Mouse (Mus musculus): Measurements from ENCODE around the gene Mitd1. TPM values are rescaled to one million over a fixed set of nuclear protein-coding genes. Genes with fewer than 3 reads are reported as not detected.

Gene Mitd1
- polyA plus RNA-seq (2016; fragmentation: Nextera tagmentation; extraction: Ambion mirVana): 24.3 TPM in 2 replicates

DNA sequence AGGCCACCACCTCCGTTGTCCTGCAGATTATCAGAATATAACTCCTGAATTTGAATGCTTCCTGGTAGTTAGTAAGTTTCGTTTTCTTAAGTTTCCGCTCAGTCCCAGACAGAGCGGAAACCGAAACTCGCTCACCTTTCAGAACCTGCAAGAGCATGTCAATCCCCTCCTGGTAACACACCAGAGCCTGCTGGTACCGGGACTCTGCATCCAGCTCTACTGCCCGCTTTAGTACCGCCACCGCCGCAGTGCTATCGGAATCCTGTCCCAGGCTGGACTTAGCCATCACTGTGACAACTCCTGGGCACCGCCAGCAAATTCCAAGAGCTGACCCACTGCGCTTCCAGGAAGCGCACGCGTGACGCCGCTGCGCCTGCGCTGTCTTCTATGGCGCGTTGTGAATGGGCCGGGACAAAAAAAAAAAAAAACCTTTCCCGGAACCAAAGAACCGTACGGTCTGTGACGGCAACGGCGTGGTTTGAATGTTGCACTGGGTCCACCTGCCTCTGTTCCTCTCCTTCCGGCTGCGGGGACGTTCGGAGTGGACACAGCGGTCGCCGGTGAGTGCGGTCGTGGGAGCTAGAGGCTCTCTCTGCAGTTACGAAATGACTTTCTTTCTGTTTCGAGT is at the start of gene Mitd1, which contains the start of gene Mrpl30:
Gene Mitd1 (minus strand): TSS at position 387 of the 628 bp plus-strand sequence.
Gene Mrpl30 (plus strand): TSS at position 453 of the 628 bp plus-strand sequence.
- Histone ChIP-seq H3K4me1 (replicated peaks) (peaks cover 18% of the 10 kb centered on the region), H3K27ac (peak within 1 kb of the TSS; percentile 73), H3K9me3 (no peaks in the 10 kb centered on the region), H3K4me3 (replicated peaks) (peak within 1 kb of the TSS; percentile 72), H3K27me3 (no peaks in the 10 kb centered on the region), H3K36me3 (peaks cover 15% of the 10 kb centered on the region), H3K9ac (replicated peaks) (peak within 1 kb of the TSS; percentile 71), H3K4me2 (peak within 1 kb of the TSS; percentile 87)
- peak; percentile 86 for ATAC-seq (ENCODE audit: insufficient number of reproducible peaks, insufficient read depth, low FRiP score, low TSS enrichment, low read depth)
- under 1% methylated on average over 41 of the region's 41 CpGs for WGBS

DNA sequence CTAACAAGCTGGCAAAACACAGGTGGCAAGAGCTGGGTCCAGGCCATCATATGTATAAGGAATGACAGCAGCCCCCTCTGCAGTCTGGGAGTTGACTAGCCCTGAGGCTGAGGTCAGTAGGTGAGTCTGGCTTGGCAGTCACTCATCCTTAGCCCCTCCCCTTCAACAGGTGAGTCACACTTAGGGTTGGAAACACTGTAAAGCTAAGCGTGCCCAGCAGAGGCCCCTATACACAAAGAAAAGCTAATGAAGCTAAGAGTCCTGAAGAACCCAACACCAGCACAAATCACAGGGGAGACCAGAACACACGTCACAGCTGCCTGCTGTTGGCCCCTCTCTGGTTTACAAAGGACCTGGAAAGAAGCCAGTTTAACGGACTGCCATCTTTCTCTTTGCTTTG is 41.6 kb upstream of the Mitd1 start:
- Histone ChIP-seq H3K36me3 (no peaks in the 10 kb centered on the region), H3K4me1 (replicated peaks) (no peaks in the 10 kb centered on the region), H3K9me3 (no peaks in the 10 kb centered on the region), H3K4me3 (replicated peaks) (no peak overlapping the region), H3K4me2 (no peak overlapping the region), H3K9ac (replicated peaks) (no peak overlapping the region), H3K27ac (no peak overlapping the region), H3K27me3 (no peaks in the 10 kb centered on the region)
- ATAC-seq (ENCODE audit: insufficient number of reproducible peaks, insufficient read depth, low FRiP score, low TSS enrichment, low read depth): no peak
- 18% methylated on average over 3 of the region's 3 CpGs for WGBS

DNA sequence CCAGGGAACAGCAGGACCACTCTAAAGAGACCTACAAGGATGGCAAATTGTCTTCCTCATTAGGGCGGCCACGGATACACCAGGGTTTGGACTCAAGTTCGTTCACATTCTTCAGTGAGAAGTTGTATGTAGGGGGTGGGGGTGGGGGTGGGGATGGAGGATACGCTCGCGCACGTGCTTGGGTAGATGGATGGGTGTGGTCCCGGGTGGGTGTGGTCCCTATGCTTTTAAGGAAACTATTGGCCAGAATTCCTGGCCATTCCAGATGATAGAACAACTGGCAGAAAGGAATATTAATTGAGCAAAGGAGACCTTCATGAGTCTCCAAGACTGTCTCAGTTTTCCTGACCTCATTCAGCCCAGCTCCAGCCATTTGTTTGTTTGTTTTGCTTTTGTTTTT is 35.8 kb upstream of the Mitd1 start:
- Histone ChIP-seq H3K4me1 (replicated peaks) (no peaks in the 10 kb centered on the region), H3K27me3 (no peaks in the 10 kb centered on the region), H3K4me2 (no peak overlapping the region), H3K4me3 (replicated peaks) (no peak overlapping the region), H3K36me3 (no peaks in the 10 kb centered on the region), H3K27ac (no peak overlapping the region), H3K9ac (replicated peaks) (no peak overlapping the region), H3K9me3 (no peaks in the 10 kb centered on the region)
- no peak for ATAC-seq (ENCODE audit: insufficient number of reproducible peaks, insufficient read depth, low FRiP score, low TSS enrichment, low read depth)
- WGBS: 78% methylated on average over 8 of the region's 8 CpGs

DNA sequence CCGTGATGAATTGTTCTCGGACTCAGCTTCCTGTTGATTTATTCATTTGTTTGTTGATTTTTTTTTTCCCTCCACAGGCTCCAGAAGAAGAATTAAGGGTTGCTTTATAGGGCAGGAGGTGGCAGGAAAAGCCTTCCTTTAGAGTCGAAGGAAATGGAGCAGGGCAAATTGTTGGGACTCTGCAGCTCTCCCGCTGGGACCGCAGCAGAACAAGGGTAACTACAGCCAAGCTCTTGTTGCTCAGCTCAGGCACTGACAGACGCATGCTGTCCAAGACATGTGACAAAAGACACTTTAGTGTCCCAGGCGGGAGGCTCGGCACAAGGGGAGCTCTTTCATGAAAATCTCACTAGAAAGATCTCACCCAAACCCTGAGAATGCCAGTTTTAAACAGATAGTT is 32.3 kb upstream of the Mitd1 start:
- Histone ChIP-seq H3K4me3 (replicated peaks) (no peak overlapping the region), H3K27me3 (no peaks in the 10 kb centered on the region), H3K36me3 (no peaks in the 10 kb centered on the region), H3K27ac (no peak overlapping the region), H3K4me2 (no peak overlapping the region), H3K9me3 (no peaks in the 10 kb centered on the region), H3K4me1 (replicated peaks) (no peaks in the 10 kb centered on the region), H3K9ac (replicated peaks) (no peak overlapping the region)
- 52% methylated on average over 8 of the region's 8 CpGs for WGBS
- no peak for ATAC-seq (ENCODE audit: insufficient number of reproducible peaks, insufficient read depth, low FRiP score, low TSS enrichment, low read depth)

DNA sequence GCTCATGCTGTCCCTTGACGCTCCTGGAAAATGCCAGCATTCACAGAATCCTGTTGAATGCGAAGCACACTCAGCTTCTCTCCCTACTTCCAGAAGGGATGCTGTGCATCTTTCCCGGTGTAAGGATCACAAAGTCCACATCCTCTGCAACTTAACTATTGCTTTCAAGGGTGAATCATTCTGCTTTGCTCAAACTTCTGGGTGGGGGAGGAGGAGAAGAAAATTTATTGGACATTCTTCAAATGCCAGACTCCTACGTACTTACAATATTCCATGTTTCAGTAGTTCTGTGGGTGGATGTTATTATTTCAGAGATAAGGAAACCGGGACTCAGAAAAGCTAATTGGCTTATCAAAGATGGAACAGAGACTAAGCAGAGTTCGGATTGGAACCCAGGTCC is 27.9 kb upstream of the Mitd1 start:
- no peak overlapping the region for H3K4me3 ChIP-seq (replicated peaks)
- 74% methylated on average over 6 of the region's 6 CpGs for WGBS
- H3K9me3 ChIP-seq: no peaks in the 10 kb centered on the region
- no peaks in the 10 kb centered on the region for H3K36me3 ChIP-seq
- no peak overlapping the region for H3K27ac ChIP-seq
- H3K4me1 ChIP-seq (replicated peaks): no peaks in the 10 kb centered on the region
- no peak overlapping the region for H3K9ac ChIP-seq (replicated peaks)
- H3K4me2 ChIP-seq: no peak overlapping the region
- ATAC-seq (ENCODE audit: insufficient number of reproducible peaks, insufficient read depth, low FRiP score, low TSS enrichment, low read depth): no peak
- H3K27me3 ChIP-seq: 0 out of 2 replicates have a peak, but pooled peaks cover 3% of the 10 kb centered on the region

DNA sequence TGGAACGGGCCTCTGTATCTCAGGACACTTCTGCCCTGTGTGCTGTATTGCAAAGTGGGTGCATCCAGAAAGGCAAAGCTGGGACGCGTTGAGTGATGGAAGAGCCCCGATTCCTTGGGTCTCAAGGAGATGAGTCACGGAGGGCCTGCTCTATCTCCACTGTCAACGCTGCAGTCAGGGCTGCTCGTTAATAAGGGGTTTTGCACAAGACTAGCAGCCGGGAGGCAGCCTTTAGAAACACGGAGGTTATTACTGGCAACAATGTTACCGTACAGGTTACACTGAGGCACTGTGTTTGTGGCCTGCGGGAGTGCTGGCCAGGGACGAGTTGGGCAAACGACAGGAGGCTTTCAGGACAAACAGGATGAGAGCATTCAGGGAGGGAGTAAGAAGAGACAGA is 27.5 kb upstream of the Mitd1 start:
- H3K36me3 ChIP-seq: no peaks in the 10 kb centered on the region
- no peaks in the 10 kb centered on the region for H3K4me1 ChIP-seq (replicated peaks)
- H3K4me3 ChIP-seq (replicated peaks): no peak overlapping the region
- no peak for ATAC-seq (ENCODE audit: insufficient number of reproducible peaks, insufficient read depth, low FRiP score, low TSS enrichment, low read depth)
- no peak overlapping the region for H3K27ac ChIP-seq
- no peaks in the 10 kb centered on the region for H3K9me3 ChIP-seq
- H3K9ac ChIP-seq (replicated peaks): no peak overlapping the region
- 0 out of 2 replicates have a peak, but pooled peaks cover 3% of the 10 kb centered on the region for H3K27me3 ChIP-seq
- 58% methylated on average over 13 of the region's 13 CpGs for WGBS
- no peak overlapping the region for H3K4me2 ChIP-seq

DNA sequence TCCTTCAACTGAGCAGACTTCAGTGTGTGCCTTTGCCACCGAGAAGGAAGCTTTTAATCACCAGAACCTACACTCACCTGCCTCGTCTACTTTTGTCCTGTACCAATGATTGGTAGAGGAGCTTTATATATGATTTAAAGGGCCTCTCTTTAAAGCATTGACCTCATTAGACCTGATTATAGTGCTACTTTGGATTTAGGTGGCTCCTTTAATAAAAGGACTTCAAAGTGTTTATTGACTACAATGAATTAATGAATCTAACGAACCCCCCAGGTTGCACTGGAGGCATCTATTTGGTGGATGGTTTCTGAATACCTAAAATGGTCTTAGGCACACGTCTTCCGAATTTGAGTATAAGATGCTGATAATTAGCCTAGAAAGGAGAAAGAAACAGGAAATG is 26.2 kb upstream of the Mitd1 start, which contains the start of gene Lyg2:
Gene Lyg2 (minus strand): TSS at position 101 of the 400 bp plus-strand sequence.
- Histone ChIP-seq H3K4me1 (replicated peaks) (no peaks in the 10 kb centered on the region), H3K9me3 (no peaks in the 10 kb centered on the region), H3K36me3 (no peaks in the 10 kb centered on the region), H3K27ac (no peak within 1 kb of the TSS), H3K9ac (replicated peaks) (no peak within 1 kb of the TSS), H3K4me3 (replicated peaks) (no peak within 1 kb of the TSS), H3K27me3 (0 out of 2 replicates have a peak, but pooled peaks cover 3% of the 10 kb centered on the region), H3K4me2 (no peak within 1 kb of the TSS)
- ATAC-seq (ENCODE audit: insufficient number of reproducible peaks, insufficient read depth, low FRiP score, low TSS enrichment, low read depth): no peak
- 54% methylated on average over 5 of the region's 5 CpGs for WGBS

DNA sequence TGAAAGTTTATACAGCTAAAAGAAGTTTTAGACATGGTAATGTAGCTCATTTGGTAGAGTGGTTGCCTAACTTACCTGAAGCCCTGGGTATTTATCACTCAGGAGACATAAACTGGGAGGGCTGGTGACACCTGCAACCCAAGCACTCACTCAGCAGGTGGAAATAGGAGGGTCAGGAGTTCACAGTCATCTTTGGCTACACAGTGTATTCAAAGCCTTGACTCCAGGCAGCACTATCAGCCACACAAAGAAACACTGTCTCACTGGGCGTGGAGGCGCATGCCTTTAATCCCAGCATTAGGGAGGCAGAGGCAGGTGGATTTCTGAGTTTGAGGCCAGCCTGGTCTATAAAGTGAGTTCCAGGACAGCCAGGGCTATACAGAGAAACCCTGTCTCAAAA is 22.5 kb upstream of the Mitd1 start:
- H3K4me1 ChIP-seq (replicated peaks): no peaks in the 10 kb centered on the region
- H3K9me3 ChIP-seq: no peaks in the 10 kb centered on the region
- H3K9ac ChIP-seq (replicated peaks): no peak overlapping the region
- no peak for ATAC-seq (ENCODE audit: insufficient number of reproducible peaks, insufficient read depth, low FRiP score, low TSS enrichment, low read depth)
- 0 out of 2 replicates have a peak, but pooled peaks cover 3% of the 10 kb centered on the region for H3K27me3 ChIP-seq
- H3K36me3 ChIP-seq: no peaks in the 10 kb centered on the region
- H3K4me2 ChIP-seq: no peak overlapping the region
- no peak overlapping the region for H3K4me3 ChIP-seq (replicated peaks)
- no peak overlapping the region for H3K27ac ChIP-seq
- 84% methylated on average over 2 of the region's 2 CpGs for WGBS

DNA sequence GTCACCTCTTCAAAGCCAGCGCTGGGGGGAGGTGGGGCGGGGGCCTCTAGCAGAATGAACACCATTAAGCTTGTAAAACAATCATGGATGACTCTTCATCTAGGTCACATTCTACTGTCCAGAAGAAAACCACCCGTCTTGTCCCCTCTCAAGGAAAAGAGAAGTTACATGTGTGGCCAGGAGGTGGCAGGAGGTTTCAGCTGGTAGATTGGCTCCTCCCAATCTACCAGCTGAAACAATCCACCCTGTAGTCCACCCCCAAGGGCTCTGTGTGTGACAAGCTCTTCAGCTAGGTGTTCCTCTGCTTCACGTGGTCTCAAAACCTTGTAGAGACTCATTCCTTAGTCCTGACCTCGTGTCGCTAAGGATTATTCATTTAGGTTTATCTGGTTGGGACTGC is 13.0 kb upstream of the Mitd1 start:
- ATAC-seq (ENCODE audit: insufficient number of reproducible peaks, insufficient read depth, low FRiP score, low TSS enrichment, low read depth): 0 out of 2 replicates have a peak, but pooled peaks have one; percentile 20
- WGBS: 39% methylated on average over 6 of the region's 6 CpGs
- no peaks in the 10 kb centered on the region for H3K4me1 ChIP-seq (replicated peaks)

DNA sequence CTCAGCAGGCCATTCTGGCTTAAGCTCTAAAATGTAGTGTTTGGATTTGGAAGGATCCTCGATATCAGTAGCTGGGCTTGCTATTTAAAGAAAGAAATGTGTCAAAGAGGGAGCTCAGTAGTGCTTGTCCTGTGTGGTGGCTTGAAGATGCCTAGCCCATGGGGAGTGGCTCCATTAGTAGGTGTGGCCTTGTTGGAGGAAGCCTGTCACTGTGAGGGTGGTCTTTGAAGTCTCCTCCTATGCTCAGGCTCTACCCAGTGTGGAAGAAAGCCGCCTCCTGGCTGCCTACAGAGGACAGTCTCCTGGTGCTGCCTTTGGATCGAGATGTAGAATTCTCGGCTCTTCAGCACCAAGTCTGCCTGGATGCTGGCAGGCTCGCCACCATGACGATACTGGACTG is 10.1 kb upstream of the Mitd1 start:
- Histone ChIP-seq H3K4me3 (replicated peaks) (no peak overlapping the region), H3K4me2 (no peak overlapping the region), H3K27ac (no peak overlapping the region), H3K9ac (replicated peaks) (no peak overlapping the region), H3K4me1 (replicated peaks) (no peaks in the 10 kb centered on the region), H3K27me3 (no peaks in the 10 kb centered on the region), H3K36me3 (peaks cover 51% of the 10 kb centered on the region), H3K9me3 (no peaks in the 10 kb centered on the region)
- WGBS: 47% methylated on average over 6 of the region's 6 CpGs
- no peak for ATAC-seq (ENCODE audit: insufficient number of reproducible peaks, insufficient read depth, low FRiP score, low TSS enrichment, low read depth)

More for the DNA sequence above, 13.0 kb upstream of the Mitd1 start:
- Histone ChIP-seq H3K9ac (replicated peaks) (no peak overlapping the region), H3K27ac (no peak overlapping the region), H3K4me3 (replicated peaks) (no peak overlapping the region), H3K9me3 (no peaks in the 10 kb centered on the region), H3K36me3 (peaks cover 23% of the 10 kb centered on the region), H3K4me2 (no peak overlapping the region), H3K27me3 (no peaks in the 10 kb centered on the region)

DNA sequence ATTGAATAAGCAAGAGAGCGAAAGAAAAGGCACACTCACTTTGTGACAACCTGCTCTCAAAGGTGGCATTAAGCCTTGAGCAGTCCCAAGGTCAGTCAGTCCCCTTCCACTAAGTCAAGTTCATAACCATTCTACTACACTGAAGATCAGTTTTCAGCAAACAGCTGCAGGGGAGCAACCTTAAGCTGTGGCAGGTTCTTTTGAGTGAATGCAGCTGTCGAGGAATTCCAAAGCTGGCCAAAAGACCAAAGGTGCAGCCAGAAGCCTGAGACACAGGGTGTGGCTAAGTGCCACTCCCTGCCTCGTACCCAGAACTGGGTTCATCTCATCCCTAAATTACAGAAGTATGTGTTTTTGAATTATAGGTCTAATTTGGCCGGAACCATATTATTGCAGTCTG is 9.6 kb upstream of the Mitd1 start:
- Histone ChIP-seq H3K27ac (no peak overlapping the region), H3K9me3 (no peaks in the 10 kb centered on the region), H3K27me3 (no peaks in the 10 kb centered on the region), H3K4me1 (replicated peaks) (no peaks in the 10 kb centered on the region), H3K36me3 (peaks cover 56% of the 10 kb centered on the region), H3K9ac (replicated peaks) (no peak overlapping the region), H3K4me2 (no peak overlapping the region), H3K4me3 (replicated peaks) (no peak overlapping the region)
- WGBS: 75% methylated on average over 4 of the region's 4 CpGs
- no peak for ATAC-seq (ENCODE audit: insufficient number of reproducible peaks, insufficient read depth, low FRiP score, low TSS enrichment, low read depth)

DNA sequence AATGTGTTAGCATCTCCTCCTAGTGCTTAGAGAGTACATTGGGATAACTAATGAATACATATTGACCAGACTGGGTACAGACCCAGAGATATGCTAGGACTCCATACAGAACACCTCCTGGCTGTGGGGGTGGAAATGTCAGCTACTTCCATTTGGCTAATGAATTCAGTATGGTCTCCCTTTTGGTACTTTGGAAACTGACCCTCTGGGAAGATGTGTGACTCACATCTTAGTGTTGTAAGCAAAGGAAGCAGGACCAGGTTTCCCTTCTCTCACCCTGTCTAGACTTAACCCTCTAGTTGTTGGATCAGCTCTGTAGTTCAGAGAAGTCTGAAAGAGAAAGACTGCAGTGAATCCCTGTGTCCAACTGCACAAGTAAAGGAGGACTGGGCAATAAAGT is 4.4 kb upstream of the Mitd1 start:
- H3K9me3 ChIP-seq: no peaks in the 10 kb centered on the region
- no peak for ATAC-seq (ENCODE audit: insufficient number of reproducible peaks, insufficient read depth, low FRiP score, low TSS enrichment, low read depth)
- H3K9ac ChIP-seq (replicated peaks): no peak overlapping the region
- no peak overlapping the region for H3K4me2 ChIP-seq
- H3K4me1 ChIP-seq (replicated peaks): peaks cover 11% of the 10 kb centered on the region
- no peak overlapping the region for H3K27ac ChIP-seq
- H3K4me3 ChIP-seq (replicated peaks): no peak overlapping the region
- H3K36me3 ChIP-seq: peaks cover 57% of the 10 kb centered on the region
- H3K27me3 ChIP-seq: no peaks in the 10 kb centered on the region

Measured in limb, embryonic 12.5 days (tissue).